Mouse (Mus musculus): ENCODE results near the gene Mfsd4a. TPM values are rescaled to one million over a fixed set of nuclear protein-coding genes. Genes with fewer than 3 reads are reported as not detected.

Gene Mfsd4a
- polyA plus RNA-seq, 2 experiments, result 1.1 to 12.3 TPM

GRCm38 (mm10) chr1:131992561-131993001, 75.3 kb downstream of the Mfsd4a start:
- H3K4me1 ChIP-seq (ENCODE audit: control insufficient read depth, insufficient read depth, low read length), result no peaks in the 10 kb centered on the region
- no peak overlapping the region for H3K4me3 ChIP-seq (replicated peaks; ENCODE audit: low read length)
- DNase-seq (ENCODE audit: low spot score) (no peak), ATAC-seq (ENCODE audit: low FRiP score, low read depth) (no peak)
- H3K27me3 ChIP-seq (ENCODE audit: control insufficient read depth, insufficient read depth, low read length), result no peaks in the 10 kb centered on the region
- no peak for TF ChIP-seq POLR2A (IDR thresholded peaks at IDR 0.05; ENCODE audit: borderline replicate concordance, extremely low read depth, insufficient read depth, insufficient read length)
- H3K27ac ChIP-seq (replicated peaks; ENCODE audit: low read depth, low read length), result no peak overlapping the region
- H3K9me3 ChIP-seq (ENCODE audit: control insufficient read depth, low read length), result no peaks in the 10 kb centered on the region
- WGBS, result 82% methylated on average over 7 of the region's 7 CpGs
- no peaks in the 10 kb centered on the region for H3K36me3 ChIP-seq (ENCODE audit: control insufficient read depth, insufficient read depth, low read length)
- H3K9ac ChIP-seq (ENCODE audit: low read depth, low read length, severe bottlenecking), result no peak overlapping the region
- no peak overlapping the region for H3K4me2 ChIP-seq (replicated peaks; ENCODE audit: low read depth, low read length, severe bottlenecking)

GRCm38 (mm10) chr1:131990083-131990760, 77.6 kb downstream of the Mfsd4a start:
- DNase-seq (ENCODE audit: low spot score) (no peak), ATAC-seq (ENCODE audit: low FRiP score, low read depth) (no peak)
- Histone ChIP-seq H3K27me3 (ENCODE audit: control insufficient read depth, insufficient read depth, low read length) (no peaks in the 10 kb centered on the region), H3K9me3 (ENCODE audit: control insufficient read depth, low read length) (no peaks in the 10 kb centered on the region), H3K27ac (replicated peaks; ENCODE audit: low read depth, low read length) (no peak overlapping the region), H3K4me3 (replicated peaks; ENCODE audit: low read length) (no peak overlapping the region), H3K4me1 (ENCODE audit: control insufficient read depth, insufficient read depth, low read length) (no peaks in the 10 kb centered on the region), H3K36me3 (ENCODE audit: control insufficient read depth, insufficient read depth, low read length) (no peaks in the 10 kb centered on the region), H3K9ac (ENCODE audit: low read depth, low read length, severe bottlenecking) (no peak overlapping the region), H3K4me2 (replicated peaks; ENCODE audit: low read depth, low read length, severe bottlenecking) (no peak overlapping the region)
- no peak for TF ChIP-seq POLR2A (IDR thresholded peaks at IDR 0.05; ENCODE audit: borderline replicate concordance, extremely low read depth, insufficient read depth, insufficient read length)
- WGBS, result 72% methylated on average over 9 of the region's 9 CpGs

- Histone ChIP-seq H3K4me2 (replicated peaks; ENCODE audit: low read depth, low read length, severe bottlenecking) (no peak overlapping the region), H3K27me3 (ENCODE audit: control insufficient read depth, insufficient read depth, low read length) (no peaks in the 10 kb centered on the region), H3K27ac (replicated peaks; ENCODE audit: low read depth, low read length) (no peak overlapping the region), H3K9me3 (ENCODE audit: control insufficient read depth, low read length) (no peaks in the 10 kb centered on the region), H3K36me3 (ENCODE audit: control insufficient read depth, insufficient read depth, low read length) (no peaks in the 10 kb centered on the region), H3K9ac (ENCODE audit: low read depth, low read length, severe bottlenecking) (no peak overlapping the region), H3K4me3 (replicated peaks; ENCODE audit: low read length) (no peak overlapping the region), H3K4me1 (ENCODE audit: control insufficient read depth, insufficient read depth, low read length) (no peaks in the 10 kb centered on the region)
- 59% methylated on average over 4 of the region's 4 CpGs for WGBS
- DNase-seq (ENCODE audit: low spot score), result no peak
- no peak for TF ChIP-seq POLR2A (IDR thresholded peaks at IDR 0.05; ENCODE audit: borderline replicate concordance, extremely low read depth, insufficient read depth, insufficient read length)
- ATAC-seq (ENCODE audit: low FRiP score, low read depth), result no peak
Measured at GRCm38 (mm10) chr1:131989476-131989875, 78.4 kb downstream of the Mfsd4a start.

GRCm38 (mm10) chr1:131987432-131987831, 80.4 kb downstream of the Mfsd4a start:
- Histone ChIP-seq H3K9me3 (ENCODE audit: control insufficient read depth, low read length) (no peaks in the 10 kb centered on the region), H3K4me2 (replicated peaks; ENCODE audit: low read depth, low read length, severe bottlenecking) (no peak overlapping the region), H3K27me3 (ENCODE audit: control insufficient read depth, insufficient read depth, low read length) (no peaks in the 10 kb centered on the region), H3K4me3 (replicated peaks; ENCODE audit: low read length) (no peak overlapping the region), H3K36me3 (ENCODE audit: control insufficient read depth, insufficient read depth, low read length) (no peaks in the 10 kb centered on the region), H3K27ac (replicated peaks; ENCODE audit: low read depth, low read length) (no peak overlapping the region), H3K4me1 (ENCODE audit: control insufficient read depth, insufficient read depth, low read length) (no peaks in the 10 kb centered on the region), H3K9ac (ENCODE audit: low read depth, low read length, severe bottlenecking) (no peak overlapping the region)
- 76% methylated on average over 15 of the region's 15 CpGs for WGBS
- ATAC-seq (ENCODE audit: low FRiP score, low read depth) (no peak), DNase-seq (ENCODE audit: low spot score) (no peak)
- no peak for TF ChIP-seq POLR2A (IDR thresholded peaks at IDR 0.05; ENCODE audit: borderline replicate concordance, extremely low read depth, insufficient read depth, insufficient read length)

GRCm38 (mm10) chr1:131983806-131984205, 84.1 kb downstream of the Mfsd4a start:
- TF ChIP-seq POLR2A (IDR thresholded peaks at IDR 0.05; ENCODE audit: borderline replicate concordance, extremely low read depth, insufficient read depth, insufficient read length), result no peak
- Histone ChIP-seq H3K9me3 (ENCODE audit: control insufficient read depth, low read length) (no peaks in the 10 kb centered on the region), H3K9ac (ENCODE audit: low read depth, low read length, severe bottlenecking) (no peak overlapping the region), H3K4me3 (replicated peaks; ENCODE audit: low read length) (no peak overlapping the region), H3K4me1 (ENCODE audit: control insufficient read depth, insufficient read depth, low read length) (no peaks in the 10 kb centered on the region), H3K4me2 (replicated peaks; ENCODE audit: low read depth, low read length, severe bottlenecking) (no peak overlapping the region), H3K27me3 (ENCODE audit: control insufficient read depth, insufficient read depth, low read length) (no peaks in the 10 kb centered on the region), H3K27ac (replicated peaks; ENCODE audit: low read depth, low read length) (no peak overlapping the region), H3K36me3 (ENCODE audit: control insufficient read depth, insufficient read depth, low read length) (no peaks in the 10 kb centered on the region)
- ATAC-seq (ENCODE audit: low FRiP score, low read depth) (no peak), DNase-seq (ENCODE audit: low spot score) (no peak)
- WGBS, result 78% methylated on average over 2 of the region's 2 CpGs
